In genomic region chr1:193316358-193316750, GRCm38 (mm10) we compare ENCODE assay signal across 12 mouse cellular contexts. TPM values are rescaled to one million over a fixed set of nuclear protein-coding genes. Genes with fewer than 3 reads are reported as not detected.
DNase-seq lines count a peak whose midpoint lies in the region; ATAC-seq and TF ChIP-seq lines count a peak whose summit lies in the region.
"Had no signal": no experiment of that assay in that cellular context is flagged by ENCODE, and none has a peak within 500 bp of the region (broad histone marks: within the 10 kb centered on the region; RNA-seq: fewer than 3 reads in every experiment).

No protein-coding gene starts in this region.

- no peak for TF ChIP-seq EP300 in heart, adult 2 months (IDR thresholded peaks at IDR 0.05; ENCODE audit: insufficient read depth, low read depth, low read length)

- no peaks in the 10 kb centered on the region for H3K9me3 ChIP-seq in kidney, postnatal 0 days (replicated peaks; ENCODE audit: low read length)
- H3K9me3 ChIP-seq in heart, embryonic 16.5 days (replicated peaks; ENCODE audit: control insufficient read depth, low read length): no peaks in the 10 kb centered on the region
- H3K9me3 ChIP-seq: megakaryocyte, embryonic 14.5 days had no signal

- intact Hi-C loops in heart, adult 2 months (cut with DNase I): no loop called here

- 0 out of 2 replicates have a peak overlapping the region, but pooled peaks have one; percentile 1 for H3K9ac ChIP-seq in heart, adult 2 months (ENCODE audit: low read depth, low read length)
- H3K9ac ChIP-seq in kidney, postnatal 0 days (ENCODE audit: low read depth, low read length): no peak overlapping the region
- H3K9ac ChIP-seq in heart, embryonic 16.5 days (ENCODE audit: low read length): peak overlapping the region; percentile 23

- no peaks in the 10 kb centered on the region for H3K27me3 ChIP-seq in heart, adult 2 months (ENCODE audit: control insufficient read depth, insufficient read depth, low read length)
- no peaks in the 10 kb centered on the region for H3K27me3 ChIP-seq in kidney, postnatal 0 days (ENCODE audit: insufficient read depth, low read length)
- H3K27me3 ChIP-seq in heart, embryonic 16.5 days (ENCODE audit: control insufficient read depth, insufficient read depth, low read length): no peaks in the 10 kb centered on the region
- H3K27me3 ChIP-seq in thymus, adult 2 months (ENCODE audit: control insufficient read depth, insufficient read depth, low read length): no peaks in the 10 kb centered on the region

- peak overlapping the region; percentile 89 for H3K27ac ChIP-seq in heart, adult 2 months
- H3K27ac ChIP-seq in kidney, postnatal 0 days: peak overlapping the region; percentile 31; the same call in 1 of the 2 replicates
- peak overlapping the region; percentile 96 for H3K27ac ChIP-seq in heart, embryonic 16.5 days (ENCODE audit: low read length)
- H3K27ac ChIP-seq in thymus, adult 2 months (ENCODE audit: control insufficient read depth, insufficient read depth, low read length): no peak overlapping the region

- 39% methylated on average over 9 of the region's 9 CpGs for WGBS in heart, adult 2 months
- WGBS in kidney, postnatal 0 days: 52% methylated on average over 9 of the region's 9 CpGs
- 33% methylated on average over 9 of the region's 9 CpGs for WGBS in heart, embryonic 16.5 days
- WGBS in thymus, adult 2 months: 94% methylated on average over 9 of the region's 9 CpGs

- no peak for ATAC-seq in kidney, postnatal 0 days (replicated peaks; ENCODE audit: low FRiP score, low read depth)
- peak; percentile 21 for ATAC-seq in heart, embryonic 16.5 days (replicated peaks; ENCODE audit: extremely low read depth, insufficient read depth, low FRiP score)

- H3K79me2 ChIP-seq in heart, adult 2 months (replicated peaks; ENCODE audit: control insufficient read depth, insufficient read depth, low read length): no peaks in the 10 kb centered on the region

- no peak for TF ChIP-seq CTCF in heart, adult 2 months (IDR thresholded peaks at IDR 0.05)
- no peak for TF ChIP-seq CTCF in kidney, postnatal 0 days (IDR thresholded peaks at IDR 0.05; ENCODE audit: low read depth)
- TF ChIP-seq CTCF in thymus, adult 2 months (IDR thresholded peaks at IDR 0.05; ENCODE audit: borderline replicate concordance, control insufficient read depth, extremely low read depth, insufficient read depth, low read length, poor library complexity): no peak

- no peak for TF ChIP-seq POLR2A in heart, adult 2 months (IDR thresholded peaks at IDR 0.05; ENCODE audit: insufficient read depth, low read depth, low read length)
- TF ChIP-seq POLR2A in thymus, adult 2 months (IDR thresholded peaks at IDR 0.05; ENCODE audit: control insufficient read depth, extremely low read depth, insufficient read depth, low read length, poor library complexity): no peak

- no peak overlapping the region for H3K4me3 ChIP-seq in heart, adult 2 months
- no peak overlapping the region for H3K4me3 ChIP-seq in kidney, postnatal 0 days (replicated peaks; ENCODE audit: low read depth, low read length)
- no peak overlapping the region for H3K4me3 ChIP-seq in heart, embryonic 16.5 days (ENCODE audit: low read length)
- H3K4me3 ChIP-seq in thymus, adult 2 months (ENCODE audit: control insufficient read depth, insufficient read depth, low read length): no peak overlapping the region
- H3K4me3 ChIP-seq: megakaryocyte, embryonic 14.5 days had no signal

- no peaks in the 10 kb centered on the region; the same call in 1 of the 2 replicates for H3K36me3 ChIP-seq in heart, adult 2 months (ENCODE audit: control insufficient read depth, insufficient read depth, low read length)
- H3K36me3 ChIP-seq in kidney, postnatal 0 days (ENCODE audit: insufficient read depth, low read length): no peaks in the 10 kb centered on the region
- H3K36me3 ChIP-seq in heart, embryonic 16.5 days (ENCODE audit: control insufficient read depth, insufficient read depth): no peaks in the 10 kb centered on the region
- H3K36me3 ChIP-seq in thymus, adult 2 months (ENCODE audit: control insufficient read depth, insufficient read depth, low read length): no peaks in the 10 kb centered on the region

- peaks cover 20% of the 10 kb centered on the region for H3K4me1 ChIP-seq in heart, adult 2 months (ENCODE audit: control insufficient read depth, insufficient read depth, low read length)
- H3K4me1 ChIP-seq in kidney, postnatal 0 days (replicated peaks; ENCODE audit: insufficient read depth, low read length): 0 out of 2 replicates have a peak, but pooled peaks cover 4% of the 10 kb centered on the region
- H3K4me1 ChIP-seq in heart, embryonic 16.5 days (ENCODE audit: control insufficient read depth, insufficient read depth, low read length): peaks cover 31% of the 10 kb centered on the region
- H3K4me1 ChIP-seq in thymus, adult 2 months (replicated peaks; ENCODE audit: control insufficient read depth, insufficient read depth, low read length): 0 out of 2 replicates have a peak, but pooled peaks cover 2% of the 10 kb centered on the region
- H3K4me1 ChIP-seq: megakaryocyte, embryonic 14.5 days had no signal

- no peak overlapping the region for H3K4me2 ChIP-seq in kidney, postnatal 0 days (ENCODE audit: low read length)
- no peak overlapping the region for H3K4me2 ChIP-seq in heart, embryonic 16.5 days (ENCODE audit: low read depth, low read length)

- peak in 1 of 2 experiments; percentile 47 for DNase-seq in heart, adult 2 months
- no peak for DNase-seq in heart, adult 8-10 months (ENCODE audit: low spot score)
- no peak for DNase-seq in kidney, postnatal 0 days (ENCODE audit: low spot score)
- DNase-seq in kidney, adult 11 months: no peak
- DNase-seq in brain, adult 2 months (ENCODE audit: low read depth, low spot score): peak; percentile 84
- no peak for DNase-seq in thymus, adult 2 months
- no peak for DNase-seq in cerebellum, postnatal 10 days
- DNase-seq: embryo, embryonic 11 days; right cerebral cortex, postnatal 25 days had no signal

RNA-seq across cellular contexts. Expression of gene G0s2, which starts 43.3 kb away (rescaled TPM):
- 10 to 100 TPM; 44.8 to 57.9 TPM for total RNA-seq in heart, adult 2 months (2021)
- 200 and 229 TPM in 2 replicates for polyA plus RNA-seq in heart, adult 2 months (2012; rRNA removed)
- total RNA-seq in heart, adult 8-10 months (2022): 10 to 100 TPM; 54.6 to 72.1 (median 63.9) TPM
- polyA plus RNA-seq in kidney, postnatal 0 days (2015; fragmentation: Nextera tagmentation; extraction: Ambion mirVana): 47.6 and 48.9 TPM in 2 replicates
- 118 and 147 TPM in 2 replicates for polyA plus RNA-seq in heart, embryonic 16.5 days (2015; fragmentation: Nextera tagmentation; extraction: Ambion mirVana)
- 51.0 and 61.6 TPM in 2 replicates for polyA plus RNA-seq in thymus, adult 2 months (2012; rRNA removed)

RNA-seq across cellular contexts. Expression of gene Hsd11b1, which starts 52.5 kb away (rescaled TPM):
- total RNA-seq in heart, adult 2 months (2021): 10 to 100 TPM; 10.5 to 15.1 TPM
- 18.8 and 20.9 TPM in 2 replicates for polyA plus RNA-seq in heart, adult 2 months (2012; rRNA removed)
- 10 to 100 TPM in 2 of 4 experiments, 1 to 10 TPM in 2; 9.4 to 17.3 (median 12.4) TPM for total RNA-seq in heart, adult 8-10 months (2022)
- polyA plus RNA-seq in kidney, postnatal 0 days (2015; fragmentation: Nextera tagmentation; extraction: Ambion mirVana): 8.7 and 11.4 TPM in 2 replicates
- 3.7 and 9.5 TPM in 2 replicates for polyA plus RNA-seq in heart, embryonic 16.5 days (2015; fragmentation: Nextera tagmentation; extraction: Ambion mirVana)
- polyA plus RNA-seq in thymus, adult 2 months (2012; rRNA removed): 43.1 and 59.6 TPM in 2 replicates
- polyA plus RNA-seq: neural tube, embryonic 11.5 days had no signal

RNA-seq across cellular contexts. Expression of gene Camk1g, which starts 53.7 kb away (rescaled TPM):
- under 1 TPM in 1 of 2 experiments, not detected in 1; 0.16 TPM for total RNA-seq in heart, adult 2 months (2021)
- 2.8 and 2.9 TPM in 2 replicates for polyA plus RNA-seq in heart, adult 2 months (2012; rRNA removed)
- total RNA-seq in heart, adult 8-10 months (2022): under 1 TPM; 0.14 to 0.72 (median 0.22) TPM
- 6.8 and 8.5 TPM in 2 replicates for polyA plus RNA-seq in kidney, postnatal 0 days (2015; fragmentation: Nextera tagmentation; extraction: Ambion mirVana)
- polyA plus RNA-seq in heart, embryonic 16.5 days (2015; fragmentation: Nextera tagmentation; extraction: Ambion mirVana): 13.6 and 16.6 TPM in 2 replicates
- polyA plus RNA-seq in thymus, adult 2 months (2012; rRNA removed): 2.9 and 3.4 TPM in 2 replicates
